Mouse (Mus musculus) spleen, adult 2 months (tissue): ENCODE data around the gene Odf3l2. TPM values are rescaled to one million over a fixed set of nuclear protein-coding genes. Genes with fewer than 3 reads are reported as not detected.

Experiments used
- DNase-seq, 2 experiments: peaks; one replicate each; pipeline versions ENCODE4 v3.0.0 to v3.0.0-alpha.2; 2012 to 2021; ENCODE audit warnings: low spot score in 2 of 2, low read depth in 1 of 2
- H3K27ac ChIP-seq: fragments of 200-500 bp; 2 replicates; pipeline ENCODE4 v1.5.1; 2012; ENCODE audit warnings: low read length, inconsistent platforms; ENCODE audit not compliant: insufficient read depth
- H3K27me3 ChIP-seq: fragments of 200-500 bp; 2 replicates; pipeline ENCODE4 v1.6.1; 2012; ENCODE audit warnings: mild to moderate bottlenecking, moderate library complexity, low read length, inconsistent platforms; ENCODE audit not compliant: control insufficient read depth, insufficient read depth
- H3K36me3 ChIP-seq: fragments of 200-500 bp; 2 replicates; pipeline ENCODE4 v1.6.1; 2012; ENCODE audit warnings: mild to moderate bottlenecking, low read length, inconsistent platforms; ENCODE audit not compliant: control insufficient read depth, insufficient read depth
- H3K4me1 ChIP-seq: fragments of 200-500 bp; 2 replicates; pipeline ENCODE4 v1.6.1; 2011; ENCODE audit warnings: inconsistent platforms; ENCODE audit not compliant: control insufficient read depth, insufficient read depth, insufficient read length
- H3K4me3 ChIP-seq: fragments of 200-500 bp; 2 replicates; pipeline ENCODE4 v1.5.1; 2011; ENCODE audit warnings: mild to moderate bottlenecking, inconsistent platforms; ENCODE audit not compliant: insufficient read depth, insufficient read length; ENCODE audit errors: extremely low read depth
- CTCF ChIP-seq: fragments of 200-500 bp; IDR thresholded peaks from 2 replicates; pipeline ENCODE4 v1.5.1; 2011; ENCODE audit warnings: mild to moderate bottlenecking, inconsistent platforms; ENCODE audit not compliant: insufficient read depth, insufficient read length, insufficient replicate concordance; ENCODE audit errors: extremely low read depth
- POLR2A ChIP-seq: fragments of 200-500 bp; IDR thresholded peaks from 2 replicates; pipeline ENCODE4 v1.6.1; 2011; ENCODE audit warnings: low read depth, low read length, inconsistent platforms
- WGBS: fragments of 180-500 bp; shearing (Covaris S2); methylation state at CpG from one replicate; pipeline ENCODE4 v1.1.7; 2018; 5-methylcytosine and 5-hydroxymethylcytosine counted together
- polyA plus RNA-seq: library from polyadenylated mRNA; depleted of rRNA; stranded (reverse); fragments of >200 nt; gene quantifications from 2 replicates; pipeline ENCODE4 v1.2.3, GENCODE M21; 2012

Gene Odf3l2
- polyA plus RNA-seq, 1 experiment = not detected

DNA sequence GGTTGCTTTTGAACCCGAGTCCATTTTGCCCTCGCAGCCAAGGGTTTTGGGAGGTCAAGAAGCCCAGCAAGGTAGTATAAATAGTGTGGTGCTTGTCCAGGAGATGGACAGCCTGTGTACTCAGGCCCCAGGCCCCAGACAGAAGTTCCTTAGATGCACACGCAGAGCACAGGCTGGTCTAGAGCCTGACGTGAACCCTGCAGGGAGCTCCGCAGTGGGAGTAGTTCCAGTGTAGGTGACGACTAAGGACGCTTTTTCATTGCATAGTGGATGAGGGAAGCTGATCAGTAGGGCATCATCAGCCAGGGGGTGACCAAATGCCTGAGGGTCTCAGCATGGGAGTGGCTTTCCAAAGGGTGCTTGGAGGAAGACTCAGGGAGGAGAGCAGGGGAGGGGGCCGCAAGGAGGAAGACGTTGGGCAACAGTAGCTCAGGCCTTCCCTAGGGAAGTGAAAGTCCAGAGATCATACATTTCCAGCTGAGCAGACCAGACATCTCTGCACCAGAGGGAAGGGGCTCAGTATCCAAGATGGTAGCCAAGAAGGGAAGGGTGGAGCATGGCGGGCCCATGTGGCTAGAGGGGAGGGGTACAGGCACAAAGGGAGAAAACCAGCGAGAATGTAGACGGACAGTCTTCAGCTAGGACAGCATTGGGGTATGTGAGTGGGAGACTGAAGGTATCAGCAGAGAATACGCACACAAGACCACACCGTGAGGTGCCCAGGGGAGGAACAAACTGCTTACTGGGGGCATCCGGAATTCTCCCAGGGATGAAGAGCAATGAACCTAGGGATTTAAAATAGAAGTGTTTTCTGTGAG, 24.7 kb upstream of the Odf3l2 start:
- Histone ChIP-seq H3K27ac (peak overlapping the region; percentile 83; the same call in 1 of the 2 replicates), H3K36me3 (peaks cover 2% of the 10 kb centered on the region; the same call in 1 of the 2 replicates), H3K4me1 (peaks cover 8% of the 10 kb centered on the region; the same call in 1 of the 2 replicates), H3K4me3 (peak overlapping the region; percentile 75), H3K27me3 (no peaks in the 10 kb centered on the region)
- WGBS = 38% methylated on average over 15 of the region's 15 CpGs
- DNase-seq = no peak
- no peak for TF ChIP-seq POLR2A
- no peak for TF ChIP-seq CTCF

- Histone ChIP-seq H3K27ac (peak overlapping the region; percentile 83), H3K36me3 (peaks cover 2% of the 10 kb centered on the region; the same call in 1 of the 2 replicates), H3K27me3 (no peaks in the 10 kb centered on the region), H3K4me3 (peak overlapping the region; percentile 75), H3K4me1 (peaks cover 8% of the 10 kb centered on the region; the same call in 1 of the 2 replicates)
- under 1% methylated on average over 47 of the region's 47 CpGs for WGBS
- DNase-seq = peak in 1 of 2 experiments; percentile 78
- no peak for TF ChIP-seq CTCF
- TF ChIP-seq POLR2A = no peak
Measured at GRCm38 (mm10) chr10:79669576-79670057, 24.1 kb upstream of the Odf3l2 start.

DNA sequence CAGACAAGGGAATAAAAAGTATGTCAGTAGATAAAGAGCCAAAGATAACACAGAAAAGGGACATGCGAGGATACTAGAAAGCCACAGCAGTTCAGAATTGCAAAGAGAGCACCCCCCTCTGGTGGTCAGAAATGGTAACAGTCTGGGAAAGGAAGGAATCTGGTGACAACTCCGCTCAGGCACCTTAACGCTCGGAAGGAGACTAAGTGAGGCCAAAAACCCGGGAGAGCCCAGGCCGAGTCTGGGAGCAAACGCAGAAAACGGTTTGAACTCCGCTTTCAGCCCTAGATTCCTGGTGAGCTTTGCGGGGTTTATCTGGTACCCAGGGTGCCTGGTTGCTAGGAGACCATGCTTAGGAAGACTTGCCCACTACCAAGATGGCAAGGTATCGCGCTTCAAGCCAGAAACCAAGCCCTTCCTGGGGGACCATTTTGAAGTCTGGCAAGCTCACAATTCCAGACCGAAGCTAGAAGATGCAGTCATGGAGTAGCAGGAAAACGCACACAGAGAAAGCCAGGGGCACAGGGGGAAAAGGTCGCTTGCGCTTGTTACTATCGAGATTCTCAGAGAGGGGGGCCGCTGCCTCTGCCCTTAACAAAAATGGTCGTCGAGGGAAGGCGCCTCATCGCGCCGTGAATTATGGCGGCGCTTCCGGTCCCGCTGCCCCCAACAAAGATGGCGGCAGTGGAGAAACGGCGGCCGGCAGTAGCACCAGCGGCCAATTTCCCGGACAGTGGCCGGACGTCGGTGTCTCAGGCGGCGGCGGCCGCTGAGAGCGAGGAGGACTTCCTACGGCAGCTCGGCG, 23.4 kb upstream of the Odf3l2 start, which contains the start of gene Tpgs1:
TSS of gene Tpgs1 (plus strand) at position 599 of the 805 bp plus-strand sequence.
- under 1% methylated on average over 45 of the region's 45 CpGs for WGBS
- Histone ChIP-seq H3K4me1 (peaks cover 8% of the 10 kb centered on the region; the same call in 1 of the 2 replicates), H3K27me3 (no peaks in the 10 kb centered on the region), H3K4me3 (peak within 1 kb of the TSS; percentile 75), H3K27ac (peak within 1 kb of the TSS; percentile 83), H3K36me3 (peaks cover 2% of the 10 kb centered on the region; the same call in 1 of the 2 replicates)
- DNase-seq = peak; percentile 78 to 93
- peak; percentile 67; the same call in 1 of the 2 replicates for TF ChIP-seq CTCF
- TF ChIP-seq POLR2A = peak; percentile 20; the same call in 1 of the 2 replicates

DNA sequence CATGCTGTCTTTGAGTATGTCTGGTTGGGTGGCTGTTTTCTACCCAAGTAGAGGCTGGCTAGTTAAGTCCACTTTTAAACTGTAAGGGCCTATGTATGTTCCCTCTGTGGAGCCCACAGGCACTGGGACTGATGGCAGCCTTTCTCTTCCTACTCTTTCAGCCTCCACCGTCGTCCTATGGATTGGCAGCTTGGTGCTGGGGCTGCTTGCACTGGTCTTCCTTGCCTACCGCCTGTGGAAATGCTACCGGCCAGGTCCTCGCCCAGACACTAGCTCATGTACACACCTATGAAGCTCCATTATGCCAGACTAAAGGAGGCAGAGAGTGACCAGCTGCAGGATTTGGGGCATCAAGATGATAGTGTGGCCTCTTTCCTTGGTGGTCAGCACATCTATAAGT, 22.5 kb upstream of the Odf3l2 start:
- Histone ChIP-seq H3K27me3 (no peaks in the 10 kb centered on the region), H3K4me1 (peaks cover 8% of the 10 kb centered on the region; the same call in 1 of the 2 replicates), H3K27ac (no peak overlapping the region), H3K4me3 (no peak overlapping the region), H3K36me3 (peaks cover 2% of the 10 kb centered on the region; the same call in 1 of the 2 replicates)
- WGBS = 75% methylated on average over 5 of the region's 5 CpGs
- TF ChIP-seq CTCF (no peak), POLR2A (no peak)
- DNase-seq = no peak

- TF ChIP-seq CTCF (no peak), POLR2A (no peak)
- H3K27ac ChIP-seq = no peak overlapping the region
- no peaks in the 10 kb centered on the region for H3K36me3 ChIP-seq
- 78% methylated on average over 9 of the region's 9 CpGs for WGBS
- no peak overlapping the region for H3K4me3 ChIP-seq
- no peak for DNase-seq
- H3K27me3 ChIP-seq = no peaks in the 10 kb centered on the region
- peaks cover 8% of the 10 kb centered on the region; the same call in 1 of the 2 replicates for H3K4me1 ChIP-seq
Measured at GRCm38 (mm10) chr10:79666493-79666892, 21.0 kb upstream of the Odf3l2 start.

- DNase-seq = no peak
- 87% methylated on average over 8 of the region's 8 CpGs for WGBS
- H3K4me1 ChIP-seq = peaks cover 2% of the 10 kb centered on the region; the same call in 1 of the 2 replicates
- H3K27me3 ChIP-seq = no peaks in the 10 kb centered on the region
- no peak overlapping the region for H3K4me3 ChIP-seq
- no peak for TF ChIP-seq POLR2A
- TF ChIP-seq CTCF = no peak
- H3K36me3 ChIP-seq = no peaks in the 10 kb centered on the region
- no peak overlapping the region for H3K27ac ChIP-seq
Measured at GRCm38 (mm10) chr10:79665051-79665450, 19.5 kb upstream of the Odf3l2 start.
